Mouse (Mus musculus) myocyte (in vitro differentiated cells): ENCODE data around the gene Pam16. TPM values are rescaled to one million over a fixed set of nuclear protein-coding genes. Genes with fewer than 3 reads are reported as not detected.

Source experiments
- H3K27me3 ChIP-seq: one replicate; pipeline ENCODE4 v1.6.1; 2011; ENCODE audit not compliant: control insufficient read depth, insufficient read depth, insufficient read length
- H3K36me3 ChIP-seq: one replicate; pipeline ENCODE4 v1.6.1; 2011; ENCODE audit not compliant: control insufficient read depth, insufficient read depth
- H3K4me2 ChIP-seq: one replicate; pipeline ENCODE4 v1.6.1; 2011; ENCODE audit warnings: low read depth, control low read depth
- H3K4me3 ChIP-seq: one replicate; pipeline ENCODE4 v1.5.1; 2011; ENCODE audit warnings: mild to moderate bottlenecking, control low read depth, moderate library complexity
- H3K79me2 ChIP-seq: one replicate; pipeline ENCODE4 v1.6.1; 2011; ENCODE audit not compliant: control insufficient read depth, insufficient read depth
- H3ac ChIP-seq: one replicate; pipeline ENCODE4 v1.6.1; 2011; ENCODE audit not compliant: control insufficient read depth, insufficient read length
- CEBPB ChIP-seq: IDR thresholded peaks from 2 replicates; pipeline ENCODE4 v1.6.1; 2011; ENCODE audit warnings: mild to moderate bottlenecking, moderate library complexity; ENCODE audit not compliant: poor library complexity, insufficient read depth, severe bottlenecking
- E2F4 ChIP-seq: IDR thresholded peaks from one replicate; pipeline ENCODE4 v1.6.1; 2011; ENCODE audit warnings: mild to moderate bottlenecking, control low read depth, moderate library complexity; ENCODE audit not compliant: insufficient read depth
- MAX ChIP-seq: IDR thresholded peaks from one replicate; pipeline ENCODE4 v1.6.1; 2011; ENCODE audit warnings: low read depth, mild to moderate bottlenecking, control low read depth
- MYOD1 ChIP-seq, 3 experiments: IDR thresholded peaks; one replicate each; pipeline ENCODE4 v1.6.1; 2011; ENCODE audit warnings: control low read depth in 2 of 3, low read depth in 2 of 3, mild to moderate bottlenecking in 2 of 3, moderate library complexity in 1 of 3; ENCODE audit not compliant: insufficient read length in 2 of 3, control insufficient read depth in 1 of 3
- MYOG ChIP-seq, 3 experiments: IDR thresholded peaks; one replicate each; pipeline ENCODE4 v1.6.1; 2011; ENCODE audit warnings: control low read depth in 2 of 3, low read depth in 2 of 3, mild to moderate bottlenecking in 2 of 3; ENCODE audit not compliant: insufficient read length in 2 of 3, control insufficient read depth in 1 of 3, insufficient read depth in 1 of 3
- POLR2A ChIP-seq: IDR thresholded peaks from one replicate; pipeline ENCODE4 v1.6.1; 2011; ENCODE audit warnings: low read depth, mild to moderate bottlenecking, control low read depth, moderate library complexity; ENCODE audit not compliant: insufficient read length
- POLR2AphosphoS2 ChIP-seq: IDR thresholded peaks from one replicate; pipeline ENCODE4 v1.6.1; 2011; ENCODE audit warnings: low read depth, control low read depth; ENCODE audit not compliant: insufficient read length
- REST ChIP-seq: IDR thresholded peaks from one replicate; pipeline ENCODE4 v1.6.1; 2011; ENCODE audit warnings: mild to moderate bottlenecking, control low read depth, moderate library complexity; ENCODE audit not compliant: insufficient read depth, insufficient read length
- SRF ChIP-seq: IDR thresholded peaks from one replicate; pipeline ENCODE4 v1.6.1; 2011; ENCODE audit warnings: low read depth; ENCODE audit not compliant: control insufficient read depth, insufficient read length
- TCF12 ChIP-seq: IDR thresholded peaks from one replicate; pipeline ENCODE4 v1.6.1; 2011; ENCODE audit warnings: mild to moderate bottlenecking, control low read depth; ENCODE audit not compliant: poor library complexity, insufficient read depth, severe bottlenecking
- TCF3 ChIP-seq: IDR thresholded peaks from one replicate; pipeline ENCODE4 v1.6.1; 2011; ENCODE audit warnings: low read depth, control low read depth; ENCODE audit not compliant: insufficient read length
- USF1 ChIP-seq: IDR thresholded peaks from one replicate; pipeline ENCODE4 v1.6.1; 2011; ENCODE audit warnings: low read depth, mild to moderate bottlenecking, control low read depth, moderate library complexity
- polyA plus RNA-seq: library from polyadenylated mRNA; unstranded; fragments of >200 nt; fragmentation: generic; extraction: Trizol; gene quantifications from one replicate; pipeline ENCODE4 v1.2.1, GENCODE M21; 2012; ENCODE audit warnings: missing spikeins

Pam16 gene
- polyA plus RNA-seq, 1 experiment: 98.6 TPM

GRCm38 (mm10) chr16:4602766-4603452, 21.9 kb downstream of the Pam16 start:
- H3K79me2 ChIP-seq: peaks cover 99% of the 10 kb centered on the region
- peak overlapping the region; percentile 30 for H3K4me2 ChIP-seq
- H3K4me3 ChIP-seq: no peak overlapping the region
- H3ac ChIP-seq: no peak overlapping the region
- TF ChIP-seq TCF3: no peak
- no peak for TF ChIP-seq CEBPB
- TF ChIP-seq MAX: no peak
- TF ChIP-seq MYOD1 (IDR thresholded peaks at IDR 0.05; ENCODE audit: control insufficient read depth in 1 of 3, insufficient read length in 2 of 3, low read depth in 2 of 3): peak in 1 of 3 experiments; percentile 27
- no peak for TF ChIP-seq TCF12
- TF ChIP-seq E2F4: no peak
- no peak for TF ChIP-seq POLR2AphosphoS2
- no peaks in the 10 kb centered on the region for H3K27me3 ChIP-seq
- H3K36me3 ChIP-seq: no peaks in the 10 kb centered on the region

- Histone ChIP-seq H3K79me2 (peaks cover 99% of the 10 kb centered on the region), H3ac (no peak overlapping the region), H3K4me3 (no peak overlapping the region), H3K4me2 (no peak overlapping the region), H3K27me3 (no peaks in the 10 kb centered on the region), H3K36me3 (no peaks in the 10 kb centered on the region)
- TF ChIP-seq POLR2A (no peak), MYOD1 (IDR thresholded peaks at IDR 0.05; ENCODE audit: control insufficient read depth in 1 of 3, insufficient read length in 2 of 3, low read depth in 2 of 3) (no peak), TCF12 (no peak), CEBPB (no peak), MYOG (IDR thresholded peaks at IDR 0.05; ENCODE audit: control insufficient read depth in 1 of 3, insufficient read depth in 1 of 3, insufficient read length in 2 of 3, low read depth in 2 of 3) (peak in 1 of 3 experiments; percentile 10), REST (no peak)
Observed at GRCm38 (mm10) chr16:4602189-4602588, 22.6 kb downstream of the Pam16 start.

- no peak overlapping the region for H3ac ChIP-seq
- no peak overlapping the region for H3K4me2 ChIP-seq
- TF ChIP-seq MYOD1 (IDR thresholded peaks at IDR 0.05; ENCODE audit: control insufficient read depth in 1 of 3, insufficient read length in 2 of 3, low read depth in 2 of 3) (no peak), TCF12 (no peak), SRF (no peak), USF1 (no peak), REST (no peak), MAX (no peak), CEBPB (no peak), POLR2AphosphoS2 (no peak), E2F4 (no peak), MYOG (IDR thresholded peaks at IDR 0.05; ENCODE audit: control insufficient read depth in 1 of 3, insufficient read depth in 1 of 3, insufficient read length in 2 of 3, low read depth in 2 of 3) (no peak), TCF3 (no peak), POLR2A (no peak)
- H3K4me3 ChIP-seq: no peak overlapping the region
- H3K27me3 ChIP-seq: no peaks in the 10 kb centered on the region
- H3K36me3 ChIP-seq: no peaks in the 10 kb centered on the region
- peaks cover 98% of the 10 kb centered on the region for H3K79me2 ChIP-seq
Observed at GRCm38 (mm10) chr16:4600701-4601310, 24.0 kb downstream of the Pam16 start.

DNA sequence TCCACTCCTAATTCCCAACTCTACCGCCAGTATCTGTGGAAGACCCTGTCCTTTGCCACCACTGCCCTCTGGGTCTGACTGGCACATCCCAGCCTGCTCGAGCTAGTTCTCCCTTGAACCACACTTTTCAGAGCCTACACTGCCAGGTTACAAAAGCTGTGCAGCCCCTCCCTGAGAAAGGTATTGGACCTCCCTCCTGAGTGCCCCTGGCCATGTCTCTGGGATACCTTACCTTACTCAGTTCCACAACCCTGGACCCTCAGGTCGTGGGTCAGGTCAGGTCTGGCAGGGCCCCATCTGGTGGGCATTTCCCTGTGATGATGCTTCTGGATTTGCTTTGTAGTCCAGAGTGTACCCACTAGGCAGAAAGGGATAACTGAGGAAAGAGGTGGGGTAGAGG, 25.2 kb downstream of the Pam16 start:
- TF ChIP-seq CEBPB (no peak), POLR2AphosphoS2 (no peak), USF1 (no peak), E2F4 (no peak), SRF (no peak)

DNA sequence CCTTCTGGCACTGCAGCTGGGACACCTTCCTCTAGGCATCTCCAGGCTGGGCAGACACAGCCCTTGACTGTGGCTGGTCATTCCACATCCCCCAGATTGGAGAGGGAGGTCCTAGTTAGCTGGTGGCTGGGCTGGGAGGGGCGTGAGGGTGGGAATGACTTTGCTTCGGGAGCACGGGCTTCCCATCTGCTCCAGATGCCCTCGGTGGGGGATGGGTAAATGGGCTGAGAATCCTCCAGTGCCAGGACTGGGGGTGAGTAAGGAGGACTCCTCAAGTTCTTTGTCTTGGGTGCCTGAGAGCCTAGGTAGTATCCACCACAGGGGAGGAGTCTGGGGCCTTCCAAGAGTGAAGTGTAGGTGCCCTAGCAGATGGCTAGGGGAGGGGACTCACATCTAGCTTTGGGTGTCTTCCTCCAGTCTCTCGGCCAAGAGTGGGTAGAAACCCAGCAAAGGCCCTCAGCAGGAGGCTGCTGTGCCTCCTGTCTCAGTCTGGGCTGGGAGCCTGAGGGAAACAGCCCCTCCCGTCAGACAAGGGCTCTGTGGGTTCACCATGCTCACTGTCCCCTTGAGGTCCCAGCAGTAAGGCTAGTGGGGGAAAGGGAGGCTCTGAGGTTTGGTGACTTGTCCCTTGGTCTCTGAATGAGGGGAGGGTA, 25.8 kb downstream of the Pam16 start:
- Histone ChIP-seq H3K36me3 (no peaks in the 10 kb centered on the region), H3K27me3 (no peaks in the 10 kb centered on the region), H3K4me3 (no peak overlapping the region), H3K79me2 (peaks cover 91% of the 10 kb centered on the region), H3ac (no peak overlapping the region), H3K4me2 (peak overlapping the region; percentile 99)
- TF ChIP-seq MYOG (IDR thresholded peaks at IDR 0.05; ENCODE audit: control insufficient read depth in 1 of 3, insufficient read depth in 1 of 3, insufficient read length in 2 of 3, low read depth in 2 of 3) (no peak), MAX (no peak), MYOD1 (IDR thresholded peaks at IDR 0.05; ENCODE audit: control insufficient read depth in 1 of 3, insufficient read length in 2 of 3, low read depth in 2 of 3) (peak in 1 of 3 experiments; percentile 29), POLR2A (no peak)

More for the DNA sequence above, 25.2 kb downstream of the Pam16 start:
- Histone ChIP-seq H3K79me2 (peaks cover 97% of the 10 kb centered on the region), H3K4me3 (no peak overlapping the region), H3K27me3 (no peaks in the 10 kb centered on the region), H3ac (no peak overlapping the region), H3K4me2 (no peak overlapping the region), H3K36me3 (no peaks in the 10 kb centered on the region)
